ENCODE assay signal across 8 mouse cellular contexts in genomic region chr9:117902239-117902939, GRCm38 (mm10).
A peak's percentile ranks its signal among the peaks of the same experiment; 100 is the strongest.
DNase-seq lines count a peak whose midpoint lies in the region; TF ChIP-seq lines count a peak whose summit lies in the region.

No protein-coding gene starts in this region.

- H3K9me3 ChIP-seq in megakaryocyte, embryonic 14.5 days = no peaks in the 10 kb centered on the region

- WGBS in lung, adult 2 months = 47% methylated on average over 20 of the region's 20 CpGs

- no peak for TF ChIP-seq CTCF in lung, adult 2 months (IDR thresholded peaks at IDR 0.05; ENCODE audit: insufficient read depth, low read length)

- H3K4me1 ChIP-seq in lung, adult 2 months (ENCODE audit: control insufficient read depth, insufficient read depth, low read length) = 0 out of 2 replicates have a peak, but pooled peaks cover 2% of the 10 kb centered on the region
- H3K4me1 ChIP-seq in megakaryocyte, embryonic 14.5 days = peaks cover 40% of the 10 kb centered on the region

- H3K36me3 ChIP-seq in megakaryocyte, embryonic 14.5 days (replicated peaks; ENCODE audit: low read length) = no peaks in the 10 kb centered on the region

- no peak for TF ChIP-seq POLR2A in lung, adult 2 months (IDR thresholded peaks at IDR 0.05; ENCODE audit: borderline replicate concordance, extremely low read depth, low read depth, low read length)

- DNase-seq in cerebellum, adult 11-12 months = peak; percentile 25
- no peak for DNase-seq in cerebellum, adult 8-10 months
- no peak for DNase-seq in lung, adult 2 months
- DNase-seq in lung, postnatal 14 days = no peak
- DNase-seq in thymus, postnatal 25 days = peak; percentile 51
- no peak for DNase-seq in layer of hippocampus, postnatal 36 days
- no peak for DNase-seq in frontal cortex, adult 2 months (ENCODE audit: extremely low spot score in 1 of 2, low spot score in 1 of 2)

- peaks cover 34% of the 10 kb centered on the region for H3K27me3 ChIP-seq in megakaryocyte, embryonic 14.5 days (replicated peaks)

- peak overlapping the region; percentile 35 for H3K4me3 ChIP-seq in lung, adult 2 months (replicated peaks; ENCODE audit: extremely low read depth, low read depth, low read length)
- peak overlapping the region; percentile 69 for H3K4me3 ChIP-seq in megakaryocyte, embryonic 14.5 days (replicated peaks)

Comparison
In these comparisons a context has a peak if more than half of its experiments do, and no peak if none do; other contexts are left out.
1. DNase-seq: peak in cerebellum, adult 11-12 months (single experiment) and thymus, postnatal 25 days (single experiment); none in cerebellum, adult 8-10 months (single experiment), lung, adult 2 months (single experiment), lung, postnatal 14 days (single experiment), layer of hippocampus, postnatal 36 days (0 of 2) and frontal cortex, adult 2 months (0 of 2).